Mouse (Mus musculus): Measurements from ENCODE around the gene Armh3. TPM values are rescaled to one million over a fixed set of nuclear protein-coding genes. Genes with fewer than 3 reads are reported as not detected.

Gene Armh3
- 10 to 100 TPM; 20.7 to 22.8 (median 21.7) TPM for total RNA-seq (2022)

DNA sequence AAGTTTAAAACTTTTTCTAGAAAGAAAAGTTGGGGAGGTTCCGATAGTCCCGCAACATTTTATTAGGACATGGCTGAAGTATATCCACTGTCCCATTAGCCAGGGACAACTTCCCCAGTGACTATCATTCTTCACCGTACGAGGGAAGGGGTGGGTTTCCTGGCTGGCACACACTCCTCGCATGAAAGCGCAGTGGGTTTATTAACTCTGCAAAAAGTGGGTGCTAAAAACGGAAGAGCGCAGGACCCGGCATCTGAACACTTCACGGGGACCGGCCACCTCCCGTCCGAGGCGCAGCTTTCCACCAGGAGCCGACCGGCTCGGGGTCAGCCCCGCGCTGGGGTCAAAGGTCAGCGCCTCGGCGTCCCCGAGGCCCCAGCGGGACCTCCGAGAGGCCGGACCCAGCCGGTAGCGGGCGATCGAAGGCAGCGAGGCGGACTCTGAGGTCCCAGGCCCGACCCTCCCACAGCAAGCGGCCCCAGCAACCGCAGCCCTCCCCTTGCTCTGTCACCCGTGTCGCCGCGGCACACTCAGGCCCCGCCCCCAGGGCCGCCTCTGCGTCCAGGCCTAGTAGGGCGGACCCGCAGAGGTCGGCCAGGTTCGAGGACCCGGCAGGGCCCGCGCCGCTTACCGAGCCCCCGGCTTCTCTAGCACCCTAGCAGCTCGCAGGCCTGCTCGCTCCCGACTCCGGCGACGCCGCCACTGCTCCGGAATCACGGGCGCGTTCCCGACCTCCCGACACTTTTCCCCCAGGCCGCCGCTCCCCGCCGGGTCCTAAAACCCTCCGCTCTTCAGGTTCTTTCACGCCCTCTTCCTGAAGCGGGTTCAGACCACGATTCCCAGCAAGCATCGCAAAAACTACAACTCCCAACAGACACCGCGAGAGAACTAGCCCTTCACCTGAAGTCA lies at the start of gene Armh3:
TSS of gene Armh3 (minus strand) at position 704 of the 909 bp plus-strand sequence.
- DNase-seq (ENCODE audit: low spot score in 2 of 2) = peak; percentile 83 to 88

DNA sequence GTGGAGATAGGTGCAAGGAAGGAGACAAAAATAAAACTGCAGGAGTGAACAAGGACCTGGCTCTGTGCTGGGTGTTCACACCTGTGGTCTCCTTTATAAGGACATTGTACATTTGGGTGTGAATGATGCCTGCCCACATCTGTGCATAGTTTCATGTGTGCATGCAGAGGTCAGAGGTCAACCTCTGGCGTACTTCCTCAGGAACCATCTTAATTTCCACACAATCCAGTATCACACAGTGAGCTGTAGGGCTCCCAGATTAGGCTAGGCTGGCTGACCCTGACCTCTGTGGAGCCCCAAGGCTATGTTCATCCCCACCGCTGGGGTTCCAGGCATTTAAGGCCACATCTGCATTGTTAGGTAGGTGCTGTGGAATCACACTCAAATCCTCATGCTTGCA lies 49.1 kb upstream of the Armh3 start:
- no peak for DNase-seq (ENCODE audit: low spot score in 2 of 2)

DNA sequence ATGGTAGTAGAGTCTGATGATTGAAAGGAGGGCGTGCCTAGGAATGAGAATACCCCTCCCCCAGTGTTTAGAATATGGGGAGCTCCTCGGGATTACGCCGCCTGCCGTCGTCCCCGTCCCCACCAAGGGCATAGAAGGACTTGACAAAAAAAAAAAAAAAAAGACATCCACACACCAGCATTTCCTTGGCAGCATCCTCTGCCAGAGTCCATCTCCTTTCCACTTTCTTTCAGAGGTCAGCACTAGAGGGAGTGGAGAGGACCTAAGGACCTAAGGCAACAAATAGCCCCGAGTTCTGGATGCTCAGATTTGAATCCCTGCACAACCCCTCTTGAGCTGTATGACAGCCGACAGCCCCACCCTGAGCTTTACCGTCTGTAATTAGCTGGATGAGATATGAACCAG lies 48.3 kb upstream of the Armh3 start:
- no peak for DNase-seq (ENCODE audit: low spot score in 2 of 2)

DNA sequence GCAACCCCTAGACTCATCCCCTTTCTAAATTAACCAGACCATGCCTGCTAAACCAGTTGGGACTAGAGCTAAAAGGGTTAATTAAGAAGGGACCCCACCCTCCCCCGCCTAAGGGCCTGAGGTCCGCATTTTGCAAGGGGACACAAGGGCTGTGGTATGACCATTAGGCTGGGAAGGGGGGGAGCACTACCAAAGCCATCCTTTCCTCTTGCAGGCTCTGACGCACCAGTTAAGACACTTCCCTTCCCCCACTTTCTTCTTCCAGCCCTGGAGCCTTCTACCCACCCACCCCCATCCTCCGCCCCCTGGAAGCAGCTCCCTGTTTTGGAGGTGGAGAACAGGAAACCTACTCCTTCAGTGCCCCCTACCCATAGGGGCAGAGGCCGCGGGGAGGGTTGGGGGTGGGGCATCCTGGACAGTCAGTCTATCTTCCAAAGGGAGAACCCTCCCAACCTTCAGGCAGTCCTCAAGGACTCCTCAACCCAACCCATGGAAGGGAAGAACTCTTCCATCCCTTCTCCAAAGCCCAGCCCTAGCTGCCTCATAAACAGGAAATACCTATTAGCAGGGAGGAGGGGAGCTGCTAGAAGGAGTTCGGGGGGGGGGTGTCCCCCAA lies 47.5 kb upstream of the Armh3 start:
- peak in 1 of 2 experiments; percentile 68 for DNase-seq (ENCODE audit: low spot score in 2 of 2)

DNA sequence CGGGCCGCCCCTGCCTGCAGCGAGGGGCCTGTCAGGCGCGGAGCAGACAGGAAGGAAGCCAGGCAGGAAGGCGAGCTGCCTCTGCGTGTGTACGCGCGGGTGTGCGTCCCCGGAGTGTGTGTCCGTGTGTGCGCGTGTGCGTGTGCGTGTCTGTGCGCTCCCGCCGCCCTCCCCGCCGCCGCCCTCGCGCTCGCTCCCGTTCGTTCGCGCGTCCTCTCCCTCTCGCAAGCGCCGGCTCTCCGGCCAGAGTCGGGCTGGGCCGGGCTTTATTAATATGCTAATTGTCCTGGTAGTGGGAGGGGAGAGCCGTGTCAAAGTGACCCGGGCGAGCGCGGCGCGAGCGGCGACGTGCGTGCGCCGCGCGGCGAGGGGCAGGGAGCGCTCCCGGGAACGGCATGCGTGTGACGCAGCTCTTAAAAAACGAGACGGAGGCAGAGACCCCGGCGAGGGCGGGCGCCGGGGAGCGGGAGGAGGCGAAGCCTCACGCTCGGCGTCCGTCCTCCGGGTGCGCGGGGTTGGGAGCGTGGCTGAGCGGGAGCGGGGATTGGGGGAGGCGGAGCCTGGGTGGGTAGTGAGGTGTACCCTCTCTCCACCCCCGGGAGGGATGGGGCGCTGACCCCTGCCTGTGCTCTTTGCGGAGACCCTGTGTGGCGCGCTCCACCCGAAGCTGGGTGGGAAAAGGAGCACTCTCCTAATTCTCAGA lies 46.9 kb upstream of the Armh3 start, which contains the start of gene Ldb1:
TSS of gene Ldb1 (minus strand) at position 222 of the 703 bp plus-strand sequence.
- DNase-seq (ENCODE audit: low spot score in 2 of 2) = peak; percentile 69 to 83

DNA sequence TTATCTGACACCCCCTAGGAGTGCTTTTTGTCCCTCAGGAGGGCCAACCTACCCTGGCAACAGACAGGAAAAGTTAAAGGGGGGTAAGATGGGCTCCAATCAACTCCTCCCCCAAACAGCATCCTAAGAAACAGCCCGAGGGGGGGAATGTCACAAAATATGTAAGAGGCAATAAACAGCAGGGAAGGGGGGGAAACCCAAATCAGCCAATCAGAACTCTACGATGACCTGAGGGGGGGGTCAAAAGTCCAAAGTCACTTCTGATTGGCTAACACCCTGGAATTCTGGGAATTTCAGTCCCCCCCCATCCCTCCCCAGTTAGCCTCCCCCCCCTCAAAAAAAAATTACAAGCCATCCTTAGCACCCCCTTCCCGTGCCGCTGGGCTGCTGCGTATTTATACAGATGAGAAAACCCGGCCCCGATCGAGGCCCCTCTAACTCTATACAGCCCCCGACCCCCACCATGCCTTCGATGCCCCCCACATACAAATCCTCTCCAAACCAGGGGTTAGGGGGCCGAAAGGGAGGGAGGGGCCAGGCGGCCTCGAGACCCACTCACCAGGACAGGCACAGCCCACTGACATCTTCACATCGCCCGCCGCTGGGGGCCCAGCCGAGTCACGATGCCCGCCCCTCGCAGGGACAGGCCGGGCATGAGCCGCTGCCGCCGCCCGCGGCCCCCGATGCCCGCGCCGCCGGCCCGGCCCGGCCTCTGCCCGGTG lies 46.1 kb upstream of the Armh3 start, which contains the start of gene Pprc1:
TSS of gene Pprc1 (plus strand) at position 616 of the 722 bp plus-strand sequence.
- DNase-seq (ENCODE audit: low spot score in 2 of 2) = no peak

DNA sequence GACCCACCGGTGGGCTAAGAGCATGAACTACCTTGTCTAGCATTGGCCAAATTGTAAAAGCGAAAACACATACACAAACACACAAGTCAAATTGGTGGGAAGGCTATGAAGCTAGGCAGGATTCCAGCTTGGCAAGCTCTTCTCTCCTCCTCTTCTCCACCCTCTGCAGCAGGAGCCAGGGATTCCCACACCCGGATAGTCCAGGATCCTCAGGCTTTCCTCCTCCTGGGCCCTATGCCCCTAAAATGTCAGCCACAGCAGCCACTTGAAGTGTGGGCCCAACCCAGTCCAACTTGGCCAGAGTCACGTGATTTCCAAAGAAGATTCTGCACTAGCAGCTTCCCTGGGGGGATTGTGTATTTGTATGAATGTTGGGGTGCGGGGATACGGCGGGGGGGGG lies 45.1 kb upstream of the Armh3 start:
- DNase-seq (ENCODE audit: low spot score in 2 of 2) = peak in 1 of 2 experiments; percentile 19

DNA sequence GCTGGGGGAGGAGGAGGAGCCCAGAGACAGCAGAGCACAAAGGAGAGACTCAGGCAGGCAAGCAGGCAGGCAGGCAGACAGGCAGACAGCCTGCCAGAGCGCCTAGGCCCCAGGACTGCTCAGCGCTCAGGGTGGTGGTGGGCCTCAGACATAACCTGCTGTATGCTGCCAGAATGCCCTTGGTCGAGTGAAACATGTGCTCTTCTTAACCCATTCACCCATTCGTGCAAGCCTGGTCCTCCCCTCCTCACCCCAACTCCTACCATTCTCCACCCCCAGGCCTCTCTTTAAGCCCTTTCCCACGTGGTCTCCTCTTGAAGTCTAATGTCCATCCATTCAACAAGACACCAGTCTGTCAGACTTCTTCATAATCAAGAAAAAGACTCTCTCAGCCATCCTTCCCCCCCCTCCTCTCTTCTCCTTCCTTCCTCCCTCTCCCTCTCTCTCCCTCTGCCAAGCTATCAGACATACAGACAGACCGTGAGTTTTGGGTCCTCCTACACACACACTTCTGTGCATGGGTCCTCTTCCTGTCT lies 44.3 kb upstream of the Armh3 start:
- DNase-seq (ENCODE audit: low spot score in 2 of 2) = peak in 1 of 2 experiments; percentile 76

DNA sequence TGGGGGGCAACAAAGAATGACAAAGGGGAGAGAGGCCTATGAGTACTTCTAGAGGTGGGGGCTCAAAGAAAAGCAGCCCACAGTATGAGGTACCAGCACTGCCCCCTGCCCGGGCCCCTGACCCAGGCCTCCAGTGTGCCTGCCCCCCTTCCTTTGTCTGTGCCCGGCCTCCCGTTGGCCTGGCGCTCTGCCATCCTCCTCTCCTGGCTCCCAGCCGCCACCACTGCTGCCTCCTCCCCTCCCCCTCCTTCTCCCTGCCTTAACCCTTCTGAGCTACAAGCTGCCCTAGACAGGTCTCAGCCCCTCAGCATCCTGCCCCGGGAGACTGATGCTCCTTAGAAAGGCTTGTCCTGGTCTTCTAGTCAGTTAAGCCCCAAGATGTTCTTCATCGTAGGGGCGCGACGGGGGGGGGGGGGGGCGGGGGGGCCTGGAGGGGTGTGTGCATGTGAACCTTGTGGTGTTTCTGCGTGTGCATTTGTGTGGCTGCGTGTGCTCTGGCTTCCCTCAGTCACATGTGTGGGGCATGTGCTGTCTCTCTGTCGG lies 43.7 kb upstream of the Armh3 start:
- DNase-seq (ENCODE audit: low spot score in 2 of 2) = peak in 1 of 2 experiments; percentile 74

DNA sequence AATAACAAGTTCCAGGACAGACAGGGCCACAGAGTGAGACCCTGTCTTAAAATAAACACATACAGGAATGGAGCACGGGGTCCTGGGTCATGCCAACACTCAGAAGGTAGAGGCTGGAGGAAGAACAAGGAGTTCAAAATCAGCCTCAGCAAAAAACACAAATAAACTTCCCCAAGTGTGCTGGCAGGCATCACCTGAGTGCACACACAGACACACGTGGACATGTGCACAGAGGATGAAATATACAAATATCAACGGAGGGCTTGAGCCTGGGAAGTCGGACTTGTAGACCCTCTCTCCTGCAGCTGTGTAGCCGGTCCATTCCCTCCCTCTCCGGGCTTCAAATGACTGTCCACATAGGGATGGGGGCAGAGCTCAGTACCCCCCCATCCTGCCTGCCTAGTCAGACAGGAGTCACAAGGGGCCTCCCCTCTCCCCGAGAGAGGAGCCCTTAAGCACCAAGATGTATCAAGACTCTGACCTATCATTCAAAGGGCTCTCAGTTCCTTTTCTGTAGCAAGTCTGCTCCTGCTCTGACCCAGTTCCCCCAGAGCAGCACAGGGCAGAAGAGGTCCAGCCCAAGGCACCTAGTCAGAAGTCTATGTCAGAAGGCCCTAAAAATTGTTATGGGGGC lies 43.1 kb upstream of the Armh3 start:
- no peak for DNase-seq (ENCODE audit: low spot score in 2 of 2)

DNA sequence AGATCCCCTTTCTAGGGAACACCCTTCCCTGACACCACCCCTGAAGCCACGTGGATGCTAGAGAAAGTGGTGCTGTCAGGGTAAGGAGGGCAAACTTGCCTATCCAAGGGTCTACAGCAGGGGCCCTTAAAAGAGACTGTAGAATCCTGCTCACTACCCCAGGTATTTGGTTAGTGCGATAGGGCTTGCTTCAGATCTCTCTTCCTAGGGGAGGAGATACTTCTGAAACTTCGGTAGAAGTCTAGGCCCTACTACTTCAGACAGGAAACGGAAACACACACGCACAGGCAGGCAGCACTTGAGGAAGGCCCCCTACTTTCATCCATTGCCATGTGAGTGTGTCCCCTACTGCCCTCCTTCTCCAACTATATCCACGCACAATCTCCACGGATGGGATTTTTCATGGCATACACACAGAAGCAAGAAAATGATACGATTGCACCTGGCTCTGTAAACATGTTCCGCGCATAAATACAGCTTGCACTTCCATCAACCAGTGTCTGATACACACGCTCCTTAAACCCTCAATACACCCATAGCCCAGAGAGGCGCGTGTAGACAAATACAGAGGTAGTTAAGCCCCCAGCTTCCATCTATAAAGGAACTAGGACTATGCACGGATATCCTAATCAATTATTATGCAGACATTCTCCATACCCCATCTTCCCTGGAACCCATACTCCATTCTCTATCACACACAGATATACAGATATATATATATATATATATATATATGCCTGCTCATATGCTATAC lies 42.0 kb upstream of the Armh3 start:
- DNase-seq (ENCODE audit: low spot score in 2 of 2) = no peak

DNA sequence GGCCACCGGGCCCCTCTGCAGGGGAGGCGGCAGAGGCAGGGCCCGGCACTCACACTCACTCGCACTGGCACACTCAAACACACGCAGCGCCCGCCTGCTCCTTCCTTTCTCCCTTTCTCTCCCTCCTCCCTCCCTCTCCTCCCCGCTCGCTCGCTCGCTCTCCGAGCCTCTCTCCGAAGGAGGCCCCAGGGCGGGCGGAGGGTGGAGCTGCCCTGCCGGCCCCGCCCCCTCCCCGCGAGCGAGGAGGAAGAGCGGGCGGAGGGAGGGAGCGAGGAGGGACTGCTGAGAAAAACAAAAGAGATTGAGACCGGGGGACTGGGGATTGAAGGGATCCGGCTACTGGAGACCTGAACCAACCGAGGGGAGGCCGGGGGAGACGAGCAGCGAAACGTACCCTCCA lies 41.2 kb upstream of the Armh3 start:
- DNase-seq (ENCODE audit: low spot score in 2 of 2) = peak; percentile 57 to 79

DNA sequence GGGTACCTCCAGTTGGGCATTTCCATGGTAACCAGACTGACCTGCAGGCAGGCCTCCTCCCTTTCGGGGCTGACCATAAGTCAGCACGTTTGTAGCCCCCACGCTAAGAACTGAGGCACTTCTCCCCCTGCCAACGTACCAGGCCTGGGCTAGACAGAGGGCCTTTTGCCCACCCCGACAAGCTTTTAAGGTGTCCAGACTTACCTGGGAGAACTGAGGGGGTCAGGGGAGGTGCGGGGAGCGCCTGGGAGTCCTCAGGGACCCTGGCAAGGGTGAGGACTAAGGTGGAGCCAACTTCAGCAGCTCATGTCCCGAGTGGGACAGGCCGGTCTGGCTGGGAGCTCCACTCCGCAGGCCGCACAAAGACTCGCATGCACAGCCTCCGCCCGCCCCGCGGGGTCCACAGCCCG lies 40.6 kb upstream of the Armh3 start:
- no peak for DNase-seq (ENCODE audit: low spot score in 2 of 2)

DNA sequence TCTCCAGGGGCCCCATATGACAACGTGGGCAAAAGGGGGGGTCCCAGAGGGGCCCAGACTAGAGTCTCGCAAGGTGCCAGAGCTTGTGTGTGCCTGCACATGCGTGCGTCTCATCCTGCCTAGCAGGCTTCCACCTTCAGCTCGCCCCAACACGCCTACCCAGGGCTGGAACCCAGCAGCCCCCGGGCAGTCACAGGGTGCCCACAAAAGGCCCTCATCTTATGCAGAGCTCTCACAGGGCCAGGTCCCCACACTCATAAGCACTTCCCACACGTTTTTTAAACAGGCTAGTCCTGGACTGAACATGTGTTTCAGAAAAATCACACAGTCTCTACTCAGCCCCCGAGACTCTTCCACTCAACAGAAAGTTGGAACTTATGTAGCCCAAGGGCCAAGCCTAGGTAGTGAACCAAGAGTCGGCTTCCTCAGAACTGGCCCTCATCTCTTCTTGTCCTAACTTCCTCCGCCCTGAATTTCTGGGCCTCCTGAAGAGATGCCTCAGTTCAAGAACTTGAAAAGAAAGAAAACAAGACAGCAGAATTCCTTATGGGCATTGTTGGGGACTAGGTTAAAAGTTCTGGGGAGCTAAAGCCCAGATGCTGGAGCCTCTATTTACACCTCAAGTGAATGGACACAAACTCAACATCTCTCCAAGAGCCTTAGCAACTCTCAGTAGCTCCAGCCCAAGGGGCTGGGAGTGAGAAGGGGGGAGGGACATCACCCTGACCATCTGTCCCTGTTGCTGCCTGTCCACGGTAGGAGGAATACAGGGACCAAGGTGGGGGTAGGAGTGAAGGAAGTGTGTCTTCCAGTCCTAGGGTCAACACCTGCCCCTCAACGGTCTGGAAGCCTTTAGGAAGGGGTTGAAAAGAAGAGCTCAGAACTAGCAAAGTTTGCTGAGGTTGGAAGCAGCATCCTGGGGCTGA lies 39.9 kb upstream of the Armh3 start:
- no peak for DNase-seq (ENCODE audit: low spot score in 2 of 2)

DNA sequence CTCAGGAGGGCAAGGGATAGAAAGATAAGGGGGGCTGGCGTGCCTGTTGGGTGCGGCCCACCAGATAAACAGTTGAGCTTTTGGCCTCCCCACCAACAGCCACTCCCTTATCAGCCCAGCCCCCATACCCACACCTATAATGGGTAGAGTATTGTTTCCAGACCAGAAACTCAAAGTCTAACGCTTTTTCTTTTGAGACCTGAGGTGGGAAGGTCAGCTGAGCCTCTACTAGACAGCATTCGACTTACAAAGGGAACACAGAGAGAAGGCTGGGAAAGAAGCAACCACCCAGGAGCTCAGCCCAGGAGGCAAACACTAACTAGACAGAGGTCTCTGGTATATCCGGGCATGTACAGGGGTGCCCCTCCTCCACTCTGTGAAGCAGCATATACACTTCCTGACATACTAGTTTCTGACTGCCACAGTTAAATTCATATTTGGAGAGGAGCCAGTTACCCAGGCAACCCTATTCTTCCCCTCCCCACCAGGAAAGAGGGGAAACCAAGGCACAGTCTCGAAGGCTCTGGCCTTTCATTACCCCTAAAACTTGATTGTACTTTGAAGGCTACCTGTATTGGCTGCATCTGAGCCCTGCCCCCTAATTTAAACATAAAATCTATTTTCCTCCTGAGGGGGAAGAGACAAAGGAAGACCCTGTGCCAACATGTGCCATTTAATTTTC lies 39.1 kb upstream of the Armh3 start:
- DNase-seq (ENCODE audit: low spot score in 2 of 2) = no peak

DNA sequence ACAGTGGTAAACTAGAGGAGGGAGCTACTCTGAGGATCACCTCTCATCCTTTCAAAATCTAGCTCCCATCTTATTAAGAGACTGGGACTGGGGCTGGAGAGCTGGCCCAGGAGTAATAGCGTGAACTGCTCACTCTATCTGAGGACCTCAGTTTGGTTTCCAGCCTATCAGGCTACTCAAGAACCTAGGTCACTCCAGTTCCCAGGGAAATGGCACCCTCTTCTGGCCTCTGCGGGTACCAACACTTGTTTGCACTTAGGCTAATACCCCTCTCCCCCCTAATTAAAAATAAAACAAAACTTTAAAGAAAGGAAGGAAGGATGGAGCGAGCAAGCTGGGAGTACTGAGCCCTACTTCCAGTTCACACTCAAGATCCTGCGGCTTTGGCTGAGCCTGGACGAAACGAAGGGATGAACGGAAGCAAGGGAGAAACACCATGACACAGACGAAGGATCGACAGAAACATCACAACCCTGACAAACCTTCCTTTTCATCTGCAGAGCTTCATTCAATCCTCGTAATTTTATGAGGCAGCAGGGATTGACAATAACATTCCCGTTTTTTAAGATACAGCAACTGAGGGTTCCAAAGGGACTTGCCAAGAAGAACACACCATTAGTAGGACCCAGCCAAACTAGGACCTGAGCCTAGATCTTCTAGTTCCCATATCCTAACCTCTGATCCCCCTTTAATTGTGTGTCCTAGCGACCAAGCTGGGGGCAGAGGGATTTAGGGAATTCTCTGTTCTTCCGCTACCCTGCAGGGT lies 38.4 kb upstream of the Armh3 start:
- DNase-seq (ENCODE audit: low spot score in 2 of 2) = no peak

DNA sequence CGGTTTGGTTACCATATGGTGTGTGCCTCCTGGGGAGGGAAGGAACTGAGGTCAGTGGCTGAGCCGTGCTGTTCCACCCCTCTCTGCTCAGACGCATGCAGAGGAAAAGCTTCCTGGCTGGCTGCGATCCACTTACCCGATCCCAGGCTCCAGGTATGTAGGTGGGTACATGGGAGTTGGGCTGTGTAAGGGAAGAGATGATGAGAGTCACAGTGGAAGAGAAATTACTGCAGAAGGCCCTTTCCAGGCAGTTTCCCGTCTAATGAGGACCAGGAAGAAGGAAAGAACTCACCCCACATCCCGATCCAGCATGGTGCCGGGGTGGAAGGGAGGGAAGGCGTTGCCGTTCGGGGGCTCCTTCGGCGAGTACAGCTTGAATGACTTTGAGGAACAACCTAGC lies 37.7 kb upstream of the Armh3 start:
- no peak for DNase-seq (ENCODE audit: low spot score in 2 of 2)

Data from left cerebral cortex, adult 8-10 months (tissue).